Mouse (Mus musculus) megakaryocyte, embryonic 14.5 days (primary cell): Measurements from ENCODE around the gene Onecut1.

Experiments used
- FLI1 ChIP-seq: IDR thresholded peaks from 2 replicates; pipeline ENCODE4 v1.6.1; 2012; ENCODE audit warnings: low read length, inconsistent platforms, mixed read lengths
- GATA1 ChIP-seq: IDR thresholded peaks from 3 replicates; pipeline ENCODE4 v1.6.1; 2012; ENCODE audit warnings: mixed read lengths, low read length, inconsistent platforms, borderline replicate concordance

DNA sequence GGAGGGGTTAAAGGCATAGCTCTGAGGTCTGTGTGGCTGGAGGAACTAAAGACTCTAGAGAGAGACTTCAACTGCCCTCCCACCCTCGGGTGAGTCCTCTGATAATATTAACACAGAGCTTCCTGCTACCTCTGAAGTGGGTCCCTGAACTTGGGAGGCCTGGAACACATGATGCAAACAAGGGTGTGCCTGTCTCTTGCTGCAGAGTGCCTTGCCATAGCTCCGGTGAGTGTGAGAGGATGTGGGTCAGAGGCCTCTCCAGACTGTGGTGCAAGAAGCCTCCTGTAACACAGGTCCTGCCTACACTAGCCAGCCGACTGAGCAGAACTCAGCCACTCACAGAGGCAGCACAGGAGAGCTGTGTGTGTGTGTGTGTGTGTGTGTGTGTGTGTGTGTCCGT, 45.2 kb downstream of the Onecut1 start:
- TF ChIP-seq GATA1: no peak
- TF ChIP-seq FLI1: no peak
